Mouse (Mus musculus) heart, embryonic 13.5 days (tissue): Measurements from ENCODE around the gene Faah. TPM values are rescaled to one million over a fixed set of nuclear protein-coding genes. Genes with fewer than 3 reads are reported as not detected.

ENCODE experiments used
- ATAC-seq: fragments of 200-750 bp; cut with Nextera tagmentation; 2 replicates; pipeline ENCODE4 v1.8.0; 2017; ENCODE audit warnings: moderate TSS enrichment; ENCODE audit not compliant: insufficient number of reproducible peaks, low FRiP score, low TSS enrichment; ENCODE audit errors: extremely low read depth
- H3K27ac ChIP-seq: fragments of 300-500 bp; sonication (generic); replicated peaks from 2 replicates; pipeline ENCODE4 v1.5.1; 2015; ENCODE audit warnings: moderate library complexity, mild to moderate bottlenecking, inconsistent platforms
- H3K27me3 ChIP-seq: fragments of 300-500 bp; sonication (generic); replicated peaks from 2 replicates; pipeline ENCODE4 v1.6.1; 2015; ENCODE audit warnings: mild to moderate bottlenecking, inconsistent platforms
- H3K36me3 ChIP-seq: fragments of 300-500 bp; sonication (generic); 2 replicates; pipeline ENCODE4 v1.6.1; 2015; ENCODE audit warnings: mild to moderate bottlenecking, inconsistent platforms
- H3K4me1 ChIP-seq: fragments of 300-500 bp; sonication (generic); 2 replicates; pipeline ENCODE4 v1.6.1; 2015; ENCODE audit warnings: inconsistent platforms
- H3K4me2 ChIP-seq: fragments of 300-500 bp; sonication (generic); 2 replicates; pipeline ENCODE4 v1.6.1; 2015; ENCODE audit warnings: inconsistent platforms, mild to moderate bottlenecking, moderate library complexity
- H3K4me3 ChIP-seq: fragments of 300-500 bp; sonication (generic); 2 replicates; pipeline ENCODE4 v1.5.1; 2015; ENCODE audit warnings: moderate library complexity, mild to moderate bottlenecking, inconsistent platforms
- H3K9ac ChIP-seq: fragments of 300-500 bp; sonication (generic); 2 replicates; pipeline ENCODE4 v1.6.1; 2015; ENCODE audit warnings: inconsistent platforms, mild to moderate bottlenecking, moderate library complexity
- H3K9me3 ChIP-seq: fragments of 300-500 bp; sonication (generic); 2 replicates; pipeline ENCODE4 v1.6.1; 2016; ENCODE audit warnings: inconsistent platforms
- WGBS: fragments of 180-500 bp; shearing (Covaris S2); methylation state at CpG from one replicate; pipeline ENCODE4 v1.1.7; 2015; ENCODE audit warnings: mixed read lengths; 5-methylcytosine and 5-hydroxymethylcytosine counted together
- polyA plus RNA-seq: library from polyadenylated mRNA; unstranded; fragments of >200 nt; fragmentation: Nextera tagmentation; extraction: Ambion mirVana; gene quantifications from 2 replicates; pipeline ENCODE4 v1.2.1, GENCODE M21; 2015

The Faah gene
- polyA plus RNA-seq, 1 experiment from 2014 or later: 2.1 TPM

DNA sequence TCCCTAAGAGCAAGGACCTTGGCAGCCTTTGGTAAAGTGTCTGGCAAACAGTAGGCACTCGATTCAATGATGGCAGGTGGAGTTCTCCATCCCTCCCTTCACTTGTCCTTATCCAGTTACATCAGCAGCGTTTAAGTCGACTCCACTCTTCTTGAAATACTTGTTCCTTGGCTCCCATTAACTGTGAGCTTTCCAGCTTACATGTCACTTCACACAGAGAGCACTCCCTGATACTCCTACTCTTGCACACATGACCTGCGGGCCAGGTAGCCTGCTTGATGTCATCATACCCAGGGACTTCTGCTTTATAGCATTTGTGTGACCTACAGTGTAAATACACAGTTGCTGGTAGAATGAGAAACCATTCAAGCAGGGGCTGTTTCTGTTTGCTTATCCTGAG is 21.0 kb downstream of the Faah start:
- Histone ChIP-seq H3K4me1 (peaks cover 8% of the 10 kb centered on the region), H3K9ac (no peak overlapping the region), H3K36me3 (no peaks in the 10 kb centered on the region), H3K4me2 (no peak overlapping the region), H3K4me3 (no peak overlapping the region), H3K27me3 (peaks cover 50% of the 10 kb centered on the region), H3K9me3 (no peaks in the 10 kb centered on the region), H3K27ac (no peak overlapping the region)
- ATAC-seq: no peak
- WGBS: 65% methylated on average over 4 of the region's 4 CpGs

DNA sequence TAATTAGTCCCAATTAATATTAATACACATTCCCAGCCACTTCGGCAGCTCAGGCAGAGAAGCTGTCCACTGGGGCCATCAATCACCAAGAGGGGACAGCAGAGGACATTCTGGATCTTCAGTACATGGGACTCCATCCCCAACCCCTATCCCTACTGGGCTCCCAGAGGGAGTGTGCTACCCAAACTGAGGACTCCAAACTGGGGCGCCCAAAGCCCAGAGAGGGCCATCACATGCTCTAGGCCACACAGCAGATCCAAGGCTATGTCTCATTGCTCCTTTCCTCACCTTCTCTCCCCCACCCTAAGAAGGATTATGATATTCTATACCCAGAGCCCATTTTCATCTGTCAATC is 22.4 kb downstream of the Faah start:
- no peaks in the 10 kb centered on the region for H3K36me3 ChIP-seq
- H3K4me1 ChIP-seq: no peaks in the 10 kb centered on the region
- no peak overlapping the region for H3K4me3 ChIP-seq
- no peak for ATAC-seq
- no peak overlapping the region for H3K4me2 ChIP-seq
- 73% methylated on average over 2 of the region's 2 CpGs for WGBS
- no peak overlapping the region for H3K9ac ChIP-seq
- H3K27ac ChIP-seq: no peak overlapping the region
- peaks cover 46% of the 10 kb centered on the region for H3K27me3 ChIP-seq
- H3K9me3 ChIP-seq: no peaks in the 10 kb centered on the region

DNA sequence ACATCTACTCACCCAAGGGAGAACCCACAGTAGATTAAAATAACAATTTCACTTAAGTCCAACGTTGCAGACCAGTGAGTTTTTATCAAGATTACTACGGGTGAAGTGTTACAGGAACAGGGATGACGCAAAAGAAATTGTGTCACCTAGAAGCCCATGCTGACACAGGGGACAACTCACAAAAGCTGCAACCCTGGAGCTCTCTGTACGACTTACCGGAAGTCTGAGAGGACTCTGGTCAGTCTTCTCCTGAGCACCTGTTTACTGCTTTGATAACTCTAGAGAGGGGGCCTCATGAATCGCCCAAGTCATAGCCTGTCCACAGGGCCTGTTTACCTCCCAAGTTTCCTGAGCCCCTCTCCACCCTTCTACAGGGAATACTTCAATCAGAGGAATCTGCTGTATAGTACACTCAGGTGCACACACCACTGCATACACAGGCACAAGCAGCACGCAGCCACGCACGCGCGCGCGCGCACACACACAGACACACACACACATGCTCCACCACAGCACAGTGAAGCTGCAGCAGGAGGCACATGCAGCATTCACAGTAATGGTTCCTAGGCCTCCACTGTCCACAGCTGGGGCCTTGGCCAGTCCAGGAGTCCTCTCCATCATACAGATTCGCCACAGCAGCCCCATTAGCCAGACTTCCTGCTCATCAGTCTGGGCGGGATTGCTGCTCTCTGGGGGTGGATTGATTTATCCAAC is 22.9 kb downstream of the Faah start:
- WGBS: 80% methylated on average over 16 of the region's 16 CpGs
- Histone ChIP-seq H3K9ac (no peak overlapping the region), H3K27me3 (peaks cover 43% of the 10 kb centered on the region), H3K4me3 (no peak overlapping the region), H3K4me2 (no peak overlapping the region), H3K9me3 (no peaks in the 10 kb centered on the region), H3K4me1 (no peaks in the 10 kb centered on the region), H3K36me3 (no peaks in the 10 kb centered on the region), H3K27ac (no peak overlapping the region)
- ATAC-seq: no peak

DNA sequence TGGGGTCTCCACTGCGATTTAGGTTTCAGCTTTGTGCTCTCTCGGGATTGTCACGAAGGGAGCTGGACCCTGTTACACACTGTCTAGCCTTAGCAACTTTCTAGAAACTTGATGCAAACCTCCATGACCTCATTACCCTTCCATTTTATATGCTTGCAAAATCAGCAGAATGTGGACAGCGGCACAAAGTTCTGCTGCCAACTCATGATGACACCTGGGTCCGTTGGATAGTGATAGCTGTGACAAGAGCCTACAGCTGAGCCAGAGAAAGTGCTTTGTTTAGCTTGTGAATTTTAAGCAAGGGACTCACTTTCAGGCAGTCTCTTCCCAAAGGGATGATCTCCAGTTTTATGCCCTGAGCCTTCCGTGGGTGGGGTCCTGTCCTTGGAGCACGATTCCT is 28.3 kb downstream of the Faah start:
- Histone ChIP-seq H3K36me3 (no peaks in the 10 kb centered on the region), H3K4me3 (no peak overlapping the region), H3K27me3 (peaks cover 33% of the 10 kb centered on the region), H3K4me1 (peaks cover 6% of the 10 kb centered on the region), H3K27ac (no peak overlapping the region), H3K9me3 (no peaks in the 10 kb centered on the region), H3K4me2 (no peak overlapping the region), H3K9ac (no peak overlapping the region)
- WGBS: 66% methylated on average over 7 of the region's 7 CpGs
- ATAC-seq: no peak

DNA sequence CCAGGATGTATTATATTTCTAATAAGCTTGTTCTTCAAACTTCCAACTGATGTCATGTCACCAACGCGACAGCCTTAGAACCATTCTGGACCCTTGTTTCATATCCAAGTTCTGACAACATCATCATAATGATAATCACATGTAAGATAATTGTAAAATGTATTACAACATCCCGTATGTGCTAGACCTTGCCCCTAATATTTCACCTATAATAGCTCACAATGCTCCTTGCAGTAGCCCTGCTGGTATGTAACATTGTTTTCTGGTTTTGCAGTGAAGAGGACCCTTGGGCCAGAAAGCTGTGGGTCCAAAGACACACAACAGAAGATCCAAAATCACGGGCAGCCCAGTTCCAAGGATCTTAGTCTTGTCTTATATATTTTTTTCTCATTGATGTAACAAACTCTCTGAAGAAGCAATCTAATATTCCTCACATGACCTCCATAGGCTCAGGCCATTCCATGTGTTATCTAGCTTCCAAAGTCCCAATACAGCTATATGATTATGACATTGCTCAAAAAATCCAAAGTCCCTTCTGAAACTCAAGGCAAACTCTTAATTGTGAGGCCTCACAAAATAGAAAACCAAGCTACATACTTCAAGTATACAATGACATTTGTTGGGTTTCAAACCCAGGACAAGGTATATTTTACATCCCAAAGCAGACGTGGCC is 29.7 kb downstream of the Faah start:
- H3K4me1 ChIP-seq: peaks cover 9% of the 10 kb centered on the region
- no peak overlapping the region for H3K4me3 ChIP-seq
- 62% methylated on average over 5 of the region's 5 CpGs for WGBS
- no peak overlapping the region for H3K4me2 ChIP-seq
- no peaks in the 10 kb centered on the region for H3K9me3 ChIP-seq
- H3K36me3 ChIP-seq: no peaks in the 10 kb centered on the region
- no peak overlapping the region for H3K27ac ChIP-seq
- ATAC-seq: no peak
- H3K9ac ChIP-seq: no peak overlapping the region
- H3K27me3 ChIP-seq: peaks cover 47% of the 10 kb centered on the region

DNA sequence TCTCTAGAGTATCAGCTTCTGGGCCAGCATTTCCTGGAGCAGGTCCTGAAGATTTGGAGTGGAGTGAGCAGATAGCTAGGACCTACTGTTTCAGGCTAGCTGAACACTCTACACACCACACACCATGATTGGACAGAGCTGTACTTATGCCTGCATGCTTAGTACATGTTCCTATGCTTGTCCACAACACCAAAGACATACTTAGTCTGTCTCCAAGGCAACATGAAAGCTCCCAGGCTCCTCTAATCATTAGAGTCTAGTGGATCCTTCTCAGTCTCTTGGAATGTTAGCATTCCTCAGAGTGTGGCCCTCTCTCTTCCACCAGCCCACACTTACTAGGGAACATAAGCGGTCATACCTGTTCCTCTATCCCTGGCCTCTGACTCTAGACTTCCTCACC is 30.3 kb downstream of the Faah start:
- no peak for ATAC-seq
- no peaks in the 10 kb centered on the region for H3K36me3 ChIP-seq
- H3K9me3 ChIP-seq: no peaks in the 10 kb centered on the region
- no peak overlapping the region for H3K4me3 ChIP-seq
- H3K4me2 ChIP-seq: no peak overlapping the region
- H3K27ac ChIP-seq: no peak overlapping the region
- WGBS: 65% methylated on average over 1 of the region's 1 CpGs
- peaks cover 51% of the 10 kb centered on the region for H3K27me3 ChIP-seq
- H3K4me1 ChIP-seq: peaks cover 9% of the 10 kb centered on the region
- no peak overlapping the region for H3K9ac ChIP-seq

DNA sequence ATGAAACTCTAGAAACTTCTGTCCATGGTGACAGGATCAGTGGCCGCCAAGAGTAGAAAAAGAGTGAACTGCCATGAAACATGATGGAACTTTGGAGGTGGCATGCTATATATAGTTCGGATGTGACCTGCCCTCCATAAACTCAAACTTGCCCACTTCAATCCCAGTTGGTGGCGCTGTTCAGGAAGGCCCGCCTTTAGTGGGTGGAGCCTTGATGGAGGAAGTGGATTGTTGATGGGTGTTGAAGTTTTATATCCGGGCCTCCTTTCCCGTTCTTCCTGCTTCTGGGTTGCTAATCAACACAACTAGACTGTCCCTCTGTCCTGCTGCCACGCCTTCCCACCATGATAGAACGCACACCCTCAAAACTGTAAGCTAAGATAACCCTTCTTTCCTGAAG is 32.8 kb downstream of the Faah start:
- H3K4me1 ChIP-seq: peaks cover 15% of the 10 kb centered on the region
- no peak overlapping the region for H3K9ac ChIP-seq
- no peak overlapping the region for H3K4me3 ChIP-seq
- no peak for ATAC-seq
- no peaks in the 10 kb centered on the region for H3K36me3 ChIP-seq
- no peak overlapping the region for H3K27ac ChIP-seq
- peaks cover 76% of the 10 kb centered on the region for H3K27me3 ChIP-seq
- H3K4me2 ChIP-seq: no peak overlapping the region
- WGBS: 25% methylated on average over 8 of the region's 8 CpGs
- H3K9me3 ChIP-seq: no peaks in the 10 kb centered on the region

DNA sequence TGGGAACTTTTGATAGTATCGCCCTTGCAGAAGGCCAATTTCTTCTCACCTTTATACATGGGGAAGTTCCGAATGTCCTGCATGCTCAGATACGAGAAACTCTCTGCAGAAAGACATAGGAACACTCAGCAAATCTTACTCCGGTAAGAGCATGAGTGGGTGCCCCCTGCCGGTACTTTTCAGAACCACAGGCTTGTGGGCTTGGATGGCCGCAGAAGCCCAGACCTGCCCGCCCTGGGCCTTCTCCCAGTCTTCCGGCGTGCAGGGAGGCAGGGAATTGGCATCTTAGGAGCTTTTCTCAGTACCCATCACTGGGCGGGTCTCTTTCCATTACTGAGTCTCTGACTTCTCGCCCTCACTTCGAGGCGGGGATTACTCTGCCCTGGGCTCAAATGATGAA is 33.6 kb downstream of the Faah start:
- Histone ChIP-seq H3K9me3 (no peaks in the 10 kb centered on the region), H3K27ac (no peak overlapping the region), H3K36me3 (no peaks in the 10 kb centered on the region), H3K27me3 (peaks cover 80% of the 10 kb centered on the region), H3K4me1 (peaks cover 23% of the 10 kb centered on the region), H3K4me2 (peak overlapping the region; percentile 21; the same call in 1 of the 2 replicates), H3K4me3 (no peak overlapping the region), H3K9ac (no peak overlapping the region)
- ATAC-seq: no peak
- 3% methylated on average over 13 of the region's 13 CpGs for WGBS

DNA sequence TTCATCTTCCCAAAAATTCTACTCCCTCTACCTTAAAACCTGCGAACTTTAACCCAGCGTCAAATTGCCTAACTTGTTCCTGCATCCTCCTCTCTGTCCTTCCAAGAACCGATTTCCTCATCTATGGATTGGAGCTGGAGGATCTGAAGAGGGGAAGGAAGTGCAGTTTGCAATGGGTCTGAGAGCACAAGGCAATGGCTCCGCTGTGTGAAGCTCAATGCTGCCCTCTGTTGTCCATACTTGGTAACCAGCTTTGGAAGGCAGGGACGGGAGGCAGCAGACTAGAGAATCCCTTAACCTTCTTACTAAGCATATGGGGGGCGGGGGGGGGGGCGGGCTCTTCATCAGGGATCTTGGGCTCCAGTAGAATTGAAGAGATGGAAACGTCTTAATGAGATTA is 37.0 kb downstream of the Faah start:
- WGBS: 0% methylated on average over 8 of the region's 8 CpGs
- H3K9ac ChIP-seq: no peak overlapping the region
- H3K27me3 ChIP-seq: peaks cover 93% of the 10 kb centered on the region
- peaks cover 23% of the 10 kb centered on the region for H3K4me1 ChIP-seq
- no peak overlapping the region for H3K4me2 ChIP-seq
- H3K9me3 ChIP-seq: no peaks in the 10 kb centered on the region
- H3K27ac ChIP-seq: no peak overlapping the region
- no peak for ATAC-seq
- H3K4me3 ChIP-seq: no peak overlapping the region
- H3K36me3 ChIP-seq: no peaks in the 10 kb centered on the region

DNA sequence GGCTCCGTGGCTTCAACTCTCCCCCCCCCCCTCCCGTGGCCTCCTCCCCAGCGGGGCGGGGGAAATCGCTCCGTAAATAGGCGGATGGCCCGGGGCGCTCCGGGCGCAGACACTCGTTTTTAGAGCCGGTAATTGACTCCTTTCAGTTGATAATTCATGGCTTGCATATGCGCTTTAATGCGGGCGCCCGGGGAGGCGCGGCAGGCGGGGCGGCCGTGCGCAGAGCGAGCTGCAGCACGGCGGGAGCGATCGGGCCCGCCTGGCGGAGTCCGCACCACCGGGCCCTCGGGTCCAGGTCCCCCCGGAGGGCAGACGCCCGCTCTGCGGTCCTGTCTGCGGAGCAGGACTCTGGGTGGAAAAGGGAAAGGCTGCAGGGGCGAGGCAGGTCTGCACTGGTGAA is 38.3 kb downstream of the Faah start:
- Histone ChIP-seq H3K4me2 (peak overlapping the region; percentile 67), H3K9ac (peak overlapping the region; percentile 68; the same call in 1 of the 2 replicates), H3K9me3 (no peaks in the 10 kb centered on the region), H3K36me3 (no peaks in the 10 kb centered on the region), H3K27me3 (peaks cover 98% of the 10 kb centered on the region), H3K27ac (no peak overlapping the region), H3K4me1 (peaks cover 17% of the 10 kb centered on the region), H3K4me3 (peak overlapping the region; percentile 42)
- WGBS: under 1% methylated on average over 39 of the region's 39 CpGs
- no peak for ATAC-seq

DNA sequence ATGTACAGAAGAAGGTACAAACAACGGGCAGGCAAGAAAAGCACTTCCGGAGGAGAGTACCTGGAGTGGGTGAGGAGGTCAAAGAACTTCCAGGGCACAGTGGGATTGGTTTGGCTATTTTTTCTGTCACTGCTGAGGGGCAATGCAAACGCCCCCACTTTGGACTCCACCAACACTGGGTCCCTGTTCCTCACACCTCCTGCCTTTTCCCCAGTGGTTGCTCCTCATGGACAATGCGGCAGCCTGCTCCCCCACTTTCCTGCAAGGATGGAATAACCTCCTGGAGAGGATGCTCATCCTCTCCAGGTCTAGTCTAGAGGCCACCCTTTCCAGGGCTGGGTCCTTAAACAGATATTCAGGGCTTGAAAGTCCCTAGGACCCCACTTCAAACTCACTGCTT is 38.8 kb downstream of the Faah start:
- Histone ChIP-seq H3K9ac (no peak overlapping the region), H3K27ac (no peak overlapping the region), H3K4me1 (peaks cover 14% of the 10 kb centered on the region), H3K36me3 (no peaks in the 10 kb centered on the region), H3K4me3 (no peak overlapping the region), H3K4me2 (peak overlapping the region; percentile 67; the same call in 1 of the 2 replicates), H3K27me3 (peaks cover 98% of the 10 kb centered on the region), H3K9me3 (no peaks in the 10 kb centered on the region)
- 8% methylated on average over 4 of the region's 4 CpGs for WGBS
- no peak for ATAC-seq

DNA sequence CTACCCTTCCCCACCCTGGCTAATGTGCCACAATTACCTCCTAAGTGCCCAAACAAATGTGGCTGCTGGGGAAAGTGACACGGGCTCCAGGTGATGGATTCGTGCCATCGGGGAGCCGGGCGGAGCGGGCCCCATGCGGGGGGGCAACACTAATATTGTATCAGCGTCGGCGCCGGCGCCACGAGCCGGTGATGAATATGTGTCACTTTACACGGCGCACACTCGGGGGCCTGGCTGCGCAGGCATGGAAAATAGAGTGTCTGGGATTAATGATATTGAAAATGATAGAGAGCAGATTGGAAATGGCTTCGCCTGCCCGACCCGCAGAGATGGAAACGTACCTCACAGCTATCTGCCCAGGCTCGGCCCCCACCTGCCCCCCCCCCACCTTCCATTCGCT is 45.2 kb downstream of the Faah start:
- no peak overlapping the region for H3K4me3 ChIP-seq
- ATAC-seq: no peak
- no peaks in the 10 kb centered on the region for H3K9me3 ChIP-seq
- no peak overlapping the region for H3K4me2 ChIP-seq
- no peaks in the 10 kb centered on the region for H3K36me3 ChIP-seq
- H3K27ac ChIP-seq: no peak overlapping the region
- 45% methylated on average over 24 of the region's 24 CpGs for WGBS
- H3K4me1 ChIP-seq: no peaks in the 10 kb centered on the region
- no peak overlapping the region for H3K9ac ChIP-seq
- H3K27me3 ChIP-seq: peaks cover 100% of the 10 kb centered on the region
